Mouse (Mus musculus): ENCODE measurements around the gene Gm12886. TPM values are rescaled to one million over a fixed set of nuclear protein-coding genes. Genes with fewer than 3 reads are reported as not detected.

The Gm12886 gene
- polyA plus RNA-seq (2015; fragmentation: Nextera tagmentation; extraction: Ambion mirVana), result not detected in 2 replicates

- no peaks in the 10 kb centered on the region for H3K27me3 ChIP-seq
- H3K9me3 ChIP-seq (replicated peaks), result 0 out of 2 replicates have a peak, but pooled peaks cover 5% of the 10 kb centered on the region
- H3K36me3 ChIP-seq, result no peaks in the 10 kb centered on the region
- no peak within 1 kb of the TSS for H3K27ac ChIP-seq
- no peak for ATAC-seq (ENCODE audit: low read depth)
- WGBS (ENCODE audit: insufficient replicate concordance), result 46% methylated on average over 3 of the region's 3 CpGs
- H3K9ac ChIP-seq, result no peak within 1 kb of the TSS
- DNase-seq, result no peak
- no peaks in the 10 kb centered on the region for H3K4me1 ChIP-seq (replicated peaks)
- no peak within 1 kb of the TSS for H3K4me3 ChIP-seq (replicated peaks)
- H3K4me2 ChIP-seq, result no peak within 1 kb of the TSS
These were observed at the start of gene Gm12886 for GRCm38 (mm10) chr4:121422999-121423398. TSS of gene Gm12886 (minus strand) at chr4:121423099.

Other genes starting within 250 kb of the Gm12886 start
- 9.7 and 11.8 TPM in 2 replicates for gene Rlf, start 208.0 kb downstream of the Gm12886 start, polyA plus RNA-seq (2015; fragmentation: Nextera tagmentation; extraction: Ambion mirVana)
- not detected in 2 replicates for gene Gm12888, start 98.2 kb downstream of the Gm12886 start, polyA plus RNA-seq (2015; fragmentation: Nextera tagmentation; extraction: Ambion mirVana)
- gene Gm12887, start 199.0 kb upstream of the Gm12886 start, polyA plus RNA-seq (2015; fragmentation: Nextera tagmentation; extraction: Ambion mirVana), result not detected in 2 replicates

Data from liver, embryonic 13.5 days (tissue).